Mouse (Mus musculus) embryonic stem cell, embryonic (primary cell): ENCODE data around the gene Gm49416.

Source experiments
- CTCF ChIA-PET, 4 experiments: fragments of 300-600 bp in 2 of 4; fragments of 350-600 bp in 2 of 4; sonication (Branson Sonifier 250); formaldehyde crosslinking; loops; one replicate each; lab custom pipeline; 2022; ENCODE audit warnings: inconsistent platforms in 2 of 4; lab: Charles Lee
- POLR2A ChIA-PET, 4 experiments: fragments of 300-600 bp in 2 of 4; fragments of 350-600 bp in 2 of 4; sonication (Branson Sonifier 250); formaldehyde crosslinking; loops; one replicate each; lab custom pipeline; 2022; ENCODE audit warnings: antibody characterized with exemption in 4 of 4, inconsistent platforms in 1 of 4; lab: Charles Lee

The Gm49416 gene

DNA sequence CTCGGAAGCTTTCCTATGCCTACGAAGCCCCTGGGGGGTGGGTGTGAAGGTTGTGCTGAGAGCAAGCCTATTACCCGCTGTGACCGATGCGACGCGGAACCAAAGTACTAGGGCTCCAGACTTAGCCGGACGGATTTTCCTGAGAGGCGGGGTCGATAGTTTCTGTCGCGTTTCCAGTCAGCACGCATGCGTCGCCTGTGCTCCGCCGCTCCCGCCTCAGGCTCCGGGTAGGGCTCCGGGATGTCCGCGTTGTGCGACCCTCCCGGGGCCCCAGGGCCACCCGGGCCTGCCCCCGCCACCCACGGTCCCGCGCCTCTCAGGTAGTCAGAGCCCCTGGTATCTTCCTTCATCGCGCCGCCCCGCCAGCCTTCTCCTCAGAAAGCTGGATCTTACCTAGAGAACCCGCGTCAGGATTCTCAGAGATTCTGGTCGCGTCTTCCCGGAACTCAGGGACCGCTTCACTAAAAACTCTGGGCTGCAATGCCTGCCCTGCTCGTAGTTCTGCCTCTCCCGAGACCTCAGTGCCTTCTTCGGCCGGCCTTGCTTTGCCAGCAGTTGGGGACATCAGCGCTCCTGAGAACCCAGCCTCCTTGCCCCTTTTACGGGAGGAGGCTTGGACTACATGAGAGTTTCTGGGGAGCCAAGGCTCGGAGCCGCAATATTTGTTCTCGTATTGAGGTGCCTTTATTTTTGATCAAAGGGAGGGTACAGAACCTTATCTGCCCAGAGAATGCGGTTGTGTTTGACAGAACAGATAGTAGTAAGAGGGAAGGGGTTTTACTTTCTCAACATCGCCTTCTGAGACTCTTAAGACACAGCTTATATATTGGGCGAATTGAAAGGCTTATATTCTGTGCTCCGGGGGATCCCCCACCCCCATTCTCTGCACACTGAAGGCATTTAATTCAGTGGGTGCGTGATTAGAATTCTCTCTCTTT lies 4.4 kb downstream of the Gm49416 start, which contains the start of gene Ints5:
TSS of gene Ints5 (plus strand) at position 177 of the 938 bp plus-strand sequence.
- POLR2A ChIA-PET, result interaction anchor here (0.5 to 25.4 kb wide), 55 partner anchors 11 to 1823 kb away, joined by 3 to 851 read pairs (median 5); partner anchors contain the start of genes B3gat3 (in 3 of the 4), Slc3a2 (in 3 of the 4), Tut1 (in 3 of the 4) and Ubxn1 (in 3 of the 4)
- CTCF ChIA-PET, result interaction anchor here in 3 of 4 experiments (0.6 to 0.8 kb wide), 6 partner anchors 43 to 1915 kb away, joined by 3 to 5 read pairs (median 4); no protein-coding TSS in a partner anchor

DNA sequence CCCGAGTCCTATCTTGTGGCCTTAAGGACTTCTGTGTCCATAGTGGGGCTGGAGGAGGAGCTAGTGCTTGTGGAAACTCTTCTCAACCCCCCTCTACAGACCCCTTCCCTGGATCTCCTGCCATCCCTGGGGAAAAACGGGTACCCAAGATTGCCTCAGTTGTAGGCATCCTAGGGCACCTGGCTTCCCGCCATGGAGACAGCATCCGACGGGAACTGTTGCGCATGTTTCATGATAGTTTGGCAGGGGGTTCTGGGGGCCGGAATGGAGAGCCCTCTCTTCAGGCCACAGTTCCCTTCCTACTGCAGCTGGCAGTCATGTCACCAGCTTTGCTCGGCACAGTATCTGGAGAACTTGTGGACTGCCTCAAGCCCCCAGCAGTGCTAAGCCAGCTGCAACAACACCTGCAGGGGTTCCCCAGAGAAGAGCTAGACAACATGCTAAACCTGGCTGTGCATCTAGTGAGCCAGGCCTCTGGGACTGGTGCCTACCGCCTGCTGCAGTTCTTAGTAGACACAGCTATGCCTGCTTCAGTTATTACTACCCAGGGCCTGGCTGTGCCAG lies 6.8 kb downstream of the Gm49416 start:
- ChIA-PET POLR2A (interaction anchor here (0.6 to 25.4 kb wide), 39 partner anchors 8 to 182 kb away, joined by 3 to 851 read pairs (median 4); partner anchors contain the start of genes 1810009A15Rik (in 4 of the 4), Gm49416 (in 4 of the 4), Uqcc3 (in 3 of the 4) and B3gat3 (in 2 of the 4)), CTCF (interaction anchor here in 1 of 4 experiments (0.9 kb wide), 1 partner anchor 177 kb away, joined by 3 read pairs; no protein-coding TSS in a partner anchor)

DNA sequence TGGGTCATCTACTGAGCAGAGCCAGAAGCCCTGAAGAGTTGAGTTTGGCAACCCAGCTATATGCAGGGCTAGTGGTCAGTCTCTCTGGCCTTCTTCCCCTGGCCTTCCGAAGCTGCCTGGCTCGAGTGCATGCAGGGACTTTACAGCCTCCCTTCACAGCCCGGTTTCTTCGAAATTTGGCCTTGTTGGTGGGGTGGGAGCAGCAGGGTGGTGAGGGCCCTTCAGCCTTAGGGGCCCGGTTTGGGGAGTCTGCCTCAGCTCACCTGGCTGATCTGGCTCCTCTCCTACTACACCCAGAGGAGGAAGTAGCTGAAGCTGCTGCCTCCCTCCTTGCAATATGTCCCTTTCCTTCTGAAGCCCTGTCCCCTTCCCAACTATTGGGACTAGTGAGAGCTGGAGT lies 7.5 kb downstream of the Gm49416 start:
- CTCF ChIA-PET, result interaction anchor here in 1 of 4 experiments (0.9 kb wide), 1 partner anchor 178 kb away, joined by 3 read pairs; no protein-coding TSS in a partner anchor
- POLR2A ChIA-PET, result interaction anchor here (0.6 to 25.4 kb wide), 42 partner anchors 9 to 183 kb away, joined by 3 to 851 read pairs (median 4); partner anchors contain the start of genes 1810009A15Rik (in 4 of the 4), Gm49416 (in 4 of the 4), Gng3 (in 3 of the 4) and Mta2 (in 3 of the 4)

DNA sequence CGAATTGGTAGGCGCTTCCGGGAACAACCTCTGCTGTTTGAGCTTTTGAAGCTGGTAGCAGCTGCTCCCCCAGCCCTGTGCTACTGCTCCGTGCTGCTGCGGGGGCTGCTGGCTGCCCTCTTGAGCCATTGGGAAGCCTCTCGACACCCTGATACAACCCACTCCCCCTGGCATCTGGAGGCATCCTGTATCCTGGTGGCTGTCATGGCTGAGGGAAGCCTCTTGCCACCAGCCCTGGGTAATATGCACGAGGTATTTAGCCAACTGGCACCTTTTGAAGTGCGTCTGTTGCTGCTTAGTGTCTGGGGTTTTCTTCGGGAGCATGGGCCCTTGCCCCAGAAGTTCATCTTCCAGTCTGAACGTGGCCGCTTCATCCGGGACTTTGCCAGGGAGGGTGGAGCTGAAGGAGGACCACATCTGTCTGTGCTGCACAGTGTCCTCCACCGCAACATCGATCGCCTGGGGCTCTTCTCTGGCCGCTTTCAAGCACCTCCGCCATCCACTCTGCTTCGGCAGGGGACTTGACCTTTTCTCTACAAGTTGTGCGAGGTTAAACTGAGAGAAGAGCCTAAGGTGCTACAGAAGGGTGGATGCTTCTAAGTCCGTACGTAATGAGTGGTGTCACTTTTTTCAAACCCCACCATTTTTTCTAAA lies 8.6 kb downstream of the Gm49416 start:
- POLR2A ChIA-PET, result interaction anchor here (0.5 to 25.4 kb wide), 65 partner anchors 8 to 184 kb away, joined by 3 to 851 read pairs (median 4); partner anchors contain the start of genes 1810009A15Rik (in 4 of the 4), Gm49416 (in 4 of the 4), B3gat3 (in 3 of the 4) and Mta2 (in 3 of the 4)
- CTCF ChIA-PET, result interaction anchor here in 1 of 4 experiments (0.6 to 1.0 kb wide), 2 partner anchors 8 to 51 kb away, joined by 3 to 4 read pairs; no protein-coding TSS in a partner anchor

DNA sequence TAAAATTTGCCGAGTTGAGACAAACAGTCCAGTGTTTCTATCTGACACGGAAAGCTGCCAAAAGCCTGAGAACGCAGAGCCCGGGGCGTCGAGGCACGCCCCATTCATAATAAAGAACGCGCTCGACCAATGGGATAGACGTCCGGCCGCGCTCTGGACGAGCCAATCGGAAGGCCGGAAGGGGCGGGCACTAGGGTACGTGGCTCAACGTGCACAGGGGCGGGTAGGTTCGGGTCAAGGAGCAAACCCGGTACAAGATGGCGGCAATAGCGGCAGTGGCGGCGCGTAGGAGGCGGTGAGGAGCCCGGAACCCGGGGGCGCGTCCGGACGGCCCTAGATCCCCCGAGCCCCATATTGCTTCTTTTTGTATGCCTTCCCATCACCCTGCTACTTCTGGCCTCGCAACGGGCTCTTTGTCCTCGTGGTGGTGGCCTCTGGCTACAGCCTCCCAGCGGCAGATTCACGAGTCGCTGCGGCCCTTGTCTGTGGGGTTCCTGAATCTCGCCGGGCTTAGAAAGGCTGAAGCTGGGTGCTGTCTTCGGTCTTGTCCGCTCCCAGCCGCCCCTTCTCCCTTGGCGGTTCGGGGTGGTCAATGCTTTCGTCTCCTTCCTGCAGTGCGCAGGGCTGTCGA lies 9.3 kb downstream of the Gm49416 start, which contains the start of gene Ganab:
TSS of gene Ganab (plus strand) at position 207 of the 631 bp plus-strand sequence.
- CTCF ChIA-PET, result interaction anchor here in 1 of 4 experiments (0.6 to 1.0 kb wide), 2 partner anchors 9 to 52 kb away, joined by 3 to 4 read pairs; no protein-coding TSS in a partner anchor
- POLR2A ChIA-PET, result interaction anchor here (0.5 to 25.4 kb wide), 71 partner anchors 8 to 985 kb away, joined by 3 to 851 read pairs (median 4); partner anchors contain the start of genes 1810009A15Rik (in 4 of the 4), Gm49416 (in 4 of the 4), B3gat3 (in 3 of the 4) and Mta2 (in 3 of the 4)

DNA sequence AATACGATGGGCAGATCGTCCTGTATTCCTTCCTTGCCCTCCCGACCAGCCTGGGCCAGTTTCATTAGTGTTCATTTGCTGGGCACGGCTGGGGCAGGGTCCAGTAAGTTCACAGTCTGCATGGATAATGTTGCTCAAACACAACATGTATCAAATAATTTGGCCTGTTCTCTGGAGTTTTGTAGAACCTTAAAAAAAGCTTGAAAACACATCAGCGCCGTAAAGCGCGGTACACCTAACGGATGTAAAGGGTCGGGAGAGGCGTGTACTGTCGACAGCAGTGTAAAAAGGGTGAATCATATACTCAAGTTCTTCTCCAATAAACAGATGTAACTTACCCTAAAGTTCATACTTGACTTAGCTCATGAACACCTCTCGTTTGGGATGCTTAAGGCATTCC lies 9.8 kb downstream of the Gm49416 start:
- ChIA-PET CTCF (interaction anchor here in 1 of 4 experiments (1.0 kb wide), 1 partner anchor 52 kb away, joined by 3 read pairs; no protein-coding TSS in a partner anchor), POLR2A (interaction anchor here (0.6 to 25.4 kb wide), 40 partner anchors 11 to 985 kb away, joined by 3 to 851 read pairs (median 4); partner anchors contain the start of genes 1810009A15Rik (in 4 of the 4), Gm49416 (in 4 of the 4), B3gat3 (in 2 of the 4) and Eef1g (in 2 of the 4))

DNA sequence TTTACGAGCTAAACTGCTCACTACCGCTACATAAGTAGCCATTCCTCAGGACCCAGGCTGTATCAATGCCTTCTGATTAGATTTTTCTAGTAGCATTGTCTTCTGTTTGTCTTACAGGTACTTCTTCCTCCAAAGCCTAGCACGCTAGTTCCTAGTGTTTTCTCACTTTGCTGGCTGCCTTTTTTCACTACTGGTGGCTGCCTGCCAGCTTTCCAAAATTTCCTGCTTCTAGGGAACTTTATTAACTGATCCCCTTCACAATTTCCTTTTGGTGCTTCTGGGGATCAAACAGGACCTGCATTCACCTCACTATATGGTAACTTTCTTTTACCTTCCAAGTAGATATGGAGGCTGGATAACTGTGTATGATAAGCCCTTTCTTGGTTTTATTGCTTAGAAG lies 10.4 kb downstream of the Gm49416 start:
- ChIA-PET POLR2A (interaction anchor here (0.6 to 25.4 kb wide), 29 partner anchors 9 to 984 kb away, joined by 3 to 851 read pairs (median 4); partner anchors contain the start of genes 1810009A15Rik (in 4 of the 4), Gm49416 (in 4 of the 4), B3gat3 (in 2 of the 4) and Eef1g (in 2 of the 4)), CTCF (interaction anchor here in 1 of 4 experiments (0.7 kb wide), 1 partner anchor 184 kb away, joined by 3 read pairs; no protein-coding TSS in a partner anchor)

DNA sequence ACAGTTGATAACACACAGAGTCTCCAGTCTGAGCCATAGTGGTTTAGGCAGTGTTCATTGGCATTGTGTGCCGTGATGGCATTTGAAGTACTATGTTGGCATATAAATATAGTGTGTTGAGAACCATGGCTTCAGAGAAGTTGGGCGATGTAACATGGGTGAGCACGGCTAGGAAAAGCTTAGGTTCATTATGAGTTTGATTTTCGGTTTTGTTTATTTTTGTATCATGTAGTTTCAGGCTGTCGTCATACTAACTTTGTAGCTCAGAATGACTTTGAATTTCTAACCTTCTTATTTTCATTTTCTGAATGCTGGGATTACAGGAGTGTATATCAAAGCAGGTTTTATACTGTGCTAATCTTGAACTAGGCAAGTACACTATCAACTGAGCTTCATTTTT lies 14.7 kb downstream of the Gm49416 start:
- CTCF ChIA-PET, result no interaction called here
- POLR2A ChIA-PET, result interaction anchor here in 3 of 4 experiments (0.6 to 3.5 kb wide), 18 partner anchors 10 to 89 kb away, joined by 3 to 22 read pairs (median 4); partner anchors contain the start of genes Eef1g (in 3 of the 3), 1810009A15Rik (in 2 of the 3), Gm49416 (in 2 of the 3) and Eml3 (in 1 of the 3)

DNA sequence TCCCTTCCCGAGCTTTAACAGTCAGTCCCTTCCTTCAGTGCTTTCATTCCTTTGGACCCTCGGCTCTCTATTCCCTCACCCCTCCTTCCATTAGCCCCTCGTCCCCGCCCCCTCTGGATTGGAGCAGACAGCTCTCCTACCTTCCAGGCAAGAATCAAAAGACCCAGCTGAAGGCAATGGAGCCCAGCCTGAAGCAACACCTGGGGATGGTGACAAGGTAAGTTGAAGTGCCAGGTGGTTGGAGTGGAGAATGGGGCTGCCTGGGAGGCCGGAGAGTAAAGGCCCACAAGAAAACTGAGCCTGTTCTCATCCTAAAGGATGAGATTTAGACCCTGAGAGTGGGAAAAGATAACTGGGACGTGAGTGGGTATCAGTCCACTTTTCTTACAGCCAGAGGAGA lies 19.8 kb downstream of the Gm49416 start:
- ChIA-PET POLR2A (interaction anchor here in 2 of 4 experiments (0.8 to 4.7 kb wide), 14 partner anchors 9 to 61 kb away, joined by 3 to 26 read pairs (median 5); partner anchors contain the start of genes 1810009A15Rik (in 2 of the 2), B3gat3 (in 2 of the 2), Gm49416 (in 2 of the 2) and Eef1g (in 1 of the 2)), CTCF (interaction anchor here in 1 of 4 experiments (0.6 kb wide), 1 partner anchor 38 kb away, joined by 9 read pairs; no protein-coding TSS in a partner anchor)

DNA sequence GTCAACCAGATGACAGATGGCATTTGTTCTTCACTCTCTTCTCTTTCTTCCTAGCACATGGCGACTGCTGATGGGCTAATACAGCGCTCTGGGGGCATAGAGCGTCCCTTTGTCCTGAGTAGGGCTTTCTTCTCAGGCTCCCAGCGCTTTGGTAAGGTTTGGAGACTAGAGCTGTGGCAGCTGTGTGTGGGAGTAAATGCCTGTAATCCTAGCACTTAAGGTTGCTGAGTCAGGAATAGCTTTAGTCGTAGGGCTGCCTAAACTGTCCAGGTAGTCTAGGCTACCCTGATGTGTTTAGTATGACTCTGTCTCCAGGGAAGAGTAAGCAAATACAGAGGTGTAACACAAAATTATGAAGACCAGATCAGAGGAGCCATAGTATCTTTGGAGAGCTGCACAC lies 23.1 kb downstream of the Gm49416 start:
- ChIA-PET CTCF (interaction anchor here in 1 of 4 experiments (0.6 kb wide), 1 partner anchor 55 kb away, joined by 3 read pairs; the partner anchor contains the start of gene Eef1g), POLR2A (interaction anchor here in 3 of 4 experiments (0.6 to 4.7 kb wide), 19 partner anchors 9 to 189 kb away, joined by 3 to 26 read pairs (median 5); partner anchors contain the start of genes 1810009A15Rik (in 2 of the 3), Eef1g (in 2 of the 3), Gm49416 (in 2 of the 3) and Tut1 (in 2 of the 3))

DNA sequence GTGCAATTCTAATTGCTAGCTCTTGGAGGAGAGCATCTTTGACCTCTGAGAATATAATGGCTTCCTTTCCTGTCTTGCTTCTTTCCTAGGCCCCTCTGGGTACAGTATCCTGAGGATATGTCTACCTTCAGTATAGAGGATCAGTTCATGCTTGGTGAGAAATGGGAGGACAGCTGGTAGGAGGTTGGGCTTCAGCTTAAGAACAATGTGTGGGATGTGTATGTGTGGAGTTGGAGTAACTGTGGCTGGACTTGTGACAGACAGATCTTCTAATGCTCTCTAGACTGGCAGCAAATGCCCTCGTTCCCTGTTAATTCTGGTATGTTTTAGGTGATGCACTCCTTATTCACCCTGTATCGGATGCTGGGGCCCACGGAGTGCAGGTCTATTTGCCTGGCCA lies 25.5 kb downstream of the Gm49416 start:
- ChIA-PET CTCF (no interaction called here), POLR2A (interaction anchor here in 2 of 4 experiments (0.8 to 2.9 kb wide), 20 partner anchors 10 to 191 kb away, joined by 3 to 12 read pairs (median 4); partner anchors contain the start of genes 1810009A15Rik (in 2 of the 2), Eef1g (in 2 of the 2), Ganab (in 2 of the 2) and Gm49416 (in 2 of the 2))

DNA sequence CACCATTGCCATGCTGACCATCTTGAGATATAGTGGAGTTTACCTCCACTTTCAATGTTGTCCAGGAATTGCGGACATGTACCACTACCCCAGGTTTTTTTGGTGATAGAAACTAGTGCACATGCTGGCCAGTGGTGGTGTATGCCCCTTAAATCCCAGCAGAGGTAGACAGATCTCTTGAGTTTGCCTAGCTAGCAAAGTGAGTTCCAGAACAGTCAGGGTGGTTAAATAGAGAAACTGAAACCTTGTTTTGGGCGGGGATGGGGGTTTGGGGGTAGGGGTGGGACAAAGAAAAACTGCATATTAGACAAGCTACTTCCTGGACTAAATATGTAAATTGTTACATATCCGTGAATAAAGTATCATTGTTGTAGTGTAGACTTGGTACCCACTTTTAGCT lies 30.3 kb downstream of the Gm49416 start:
- POLR2A ChIA-PET, result interaction anchor here in 3 of 4 experiments (0.8 to 16.7 kb wide), 53 partner anchors 9 to 206 kb away, joined by 3 to 191 read pairs (median 9); partner anchors contain the start of genes 1810009A15Rik (in 3 of the 3), Eef1g (in 3 of the 3), Gm49416 (in 3 of the 3) and Tmem179b (in 3 of the 3)
- CTCF ChIA-PET, result interaction anchor here in 1 of 4 experiments (0.6 kb wide), 1 partner anchor 1641 kb away, joined by 3 read pairs; no protein-coding TSS in a partner anchor

DNA sequence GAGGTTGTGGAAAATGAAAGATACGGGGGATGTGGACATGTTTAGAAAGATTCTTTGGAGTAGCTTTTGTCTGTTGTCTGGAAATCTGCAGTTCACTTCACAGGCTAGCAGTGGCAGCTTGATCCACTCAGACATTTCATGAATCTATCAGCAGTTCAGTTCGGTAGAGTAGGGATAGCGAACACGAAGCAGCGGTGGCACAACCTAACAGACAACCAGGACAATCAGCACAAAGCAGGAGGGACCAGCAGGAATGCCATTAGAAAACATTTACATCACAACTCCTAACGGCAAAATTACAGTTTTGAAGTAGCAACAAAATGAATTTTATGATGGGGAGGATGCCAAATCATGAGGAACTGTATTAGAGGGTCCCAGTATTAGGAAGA lies 31.0 kb downstream of the Gm49416 start:
- ChIA-PET CTCF (interaction anchor here in 2 of 4 experiments (0.8 to 1.0 kb wide), 2 partner anchors 89 to 201 kb away, joined by 3 read pairs; no protein-coding TSS in a partner anchor), POLR2A (interaction anchor here (0.7 to 16.7 kb wide), 87 partner anchors 8 to 206 kb away, joined by 3 to 191 read pairs (median 7); partner anchors contain the start of genes 1810009A15Rik (in 4 of the 4), Gm49416 (in 4 of the 4), Eef1g (in 3 of the 4) and Ganab (in 3 of the 4))

DNA sequence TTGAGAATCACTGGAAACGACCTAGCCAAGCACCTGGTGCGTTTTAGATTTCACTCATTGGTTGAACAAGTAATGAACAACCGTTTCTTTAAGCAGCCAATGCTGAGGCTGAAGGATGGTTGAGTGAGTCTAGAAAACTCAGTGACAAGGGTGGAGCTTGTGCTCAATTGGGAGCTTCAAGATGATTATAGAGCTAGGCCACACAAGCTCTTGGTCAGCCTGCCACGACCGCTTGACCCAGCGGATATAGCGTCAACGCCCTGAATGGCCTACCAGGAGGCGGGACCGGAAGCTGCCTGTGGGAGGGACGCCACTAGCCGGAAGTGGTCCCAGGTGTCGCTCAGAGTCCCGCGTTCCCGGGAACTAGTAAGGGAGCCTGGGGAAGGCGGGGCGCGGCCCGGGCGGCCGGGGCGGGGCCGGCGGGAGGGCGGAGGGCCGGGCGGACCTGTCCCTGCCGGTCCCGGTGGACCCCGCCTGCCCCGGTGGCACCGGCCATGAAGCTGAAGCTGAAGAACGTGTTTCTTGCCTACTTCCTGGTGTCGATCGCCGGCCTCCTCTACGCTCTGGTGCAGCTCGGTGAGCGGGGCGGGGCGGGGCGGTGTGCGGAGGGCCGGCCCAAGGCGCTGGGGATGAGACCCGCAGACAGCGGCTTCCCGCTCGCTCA lies 31.5 kb downstream of the Gm49416 start, which contains the start of gene B3gat3:
TSS of gene B3gat3 (plus strand) at position 302 of the 664 bp plus-strand sequence.
- CTCF ChIA-PET, result interaction anchor here in 3 of 4 experiments (0.8 to 1.2 kb wide), 4 partner anchors 9 to 202 kb away, joined by 3 read pairs; partner anchors contain the start of genes Eml3 (in 1 of the 3) and Rom1 (in 1 of the 3)
- POLR2A ChIA-PET, result interaction anchor here (0.6 to 16.7 kb wide), 100 partner anchors 8 to 1438 kb away, joined by 3 to 191 read pairs (median 6); partner anchors contain the start of genes 1810009A15Rik (in 4 of the 4), Gm49416 (in 4 of the 4), Eef1g (in 3 of the 4) and Ganab (in 3 of the 4)
